Mouse (Mus musculus): ENCODE data around the gene Tmem178b. TPM values are rescaled to one million over a fixed set of nuclear protein-coding genes. Genes with fewer than 3 reads are reported as not detected.

Gene Tmem178b
- total RNA-seq (2021): 1 to 10 TPM; 1.3 to 2.0 TPM
- long read RNA-seq, experiment 1: 0 reads
- long read RNA-seq, experiment 2: 0 reads

DNA sequence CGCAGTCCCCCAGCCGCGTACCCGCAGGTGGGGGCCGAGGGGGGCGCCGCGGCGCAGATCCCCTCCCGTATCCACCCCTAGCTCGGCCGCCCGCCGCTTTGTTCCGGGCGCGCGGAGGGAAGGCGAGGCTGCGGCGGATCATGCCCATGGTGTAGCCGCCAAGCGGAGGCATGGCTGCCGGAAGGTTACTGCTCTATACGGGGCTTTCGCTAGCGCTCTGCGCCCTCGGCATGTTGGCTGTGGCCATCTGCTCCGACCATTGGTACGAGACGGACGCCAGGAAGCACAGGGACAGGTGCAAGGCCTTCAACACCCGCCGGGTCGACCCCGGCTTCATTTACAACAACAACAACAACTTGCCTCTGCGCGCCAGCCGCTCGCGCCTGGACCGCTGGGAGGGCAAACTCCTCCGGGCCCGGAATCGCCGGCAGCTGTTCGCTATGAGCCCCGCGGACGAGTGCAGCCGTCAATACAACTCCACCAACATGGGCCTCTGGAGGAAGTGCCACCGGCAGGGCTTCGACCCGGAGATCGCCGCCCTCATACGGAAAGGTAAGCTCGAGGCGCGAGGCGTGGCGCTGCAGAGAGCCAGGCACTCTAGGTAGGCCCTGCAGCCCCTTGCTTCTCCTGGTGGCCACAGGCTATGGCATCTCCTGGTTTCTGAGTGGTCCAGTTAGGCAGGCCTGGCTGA, at the start of gene Tmem178b:
Gene Tmem178b (plus strand): TSS at position 371 of the 691 bp plus-strand sequence.
- H3K4me3 ChIP-seq: peak within 1 kb of the TSS; percentile 81
- peak; percentile 38 for DNase-seq
- intact Hi-C loops (cut with DNase I): no loop called here
- no peak for TF ChIP-seq CTCF (IDR thresholded peaks at IDR 0.05)
- H3K27ac ChIP-seq: no peak within 1 kb of the TSS

DNA sequence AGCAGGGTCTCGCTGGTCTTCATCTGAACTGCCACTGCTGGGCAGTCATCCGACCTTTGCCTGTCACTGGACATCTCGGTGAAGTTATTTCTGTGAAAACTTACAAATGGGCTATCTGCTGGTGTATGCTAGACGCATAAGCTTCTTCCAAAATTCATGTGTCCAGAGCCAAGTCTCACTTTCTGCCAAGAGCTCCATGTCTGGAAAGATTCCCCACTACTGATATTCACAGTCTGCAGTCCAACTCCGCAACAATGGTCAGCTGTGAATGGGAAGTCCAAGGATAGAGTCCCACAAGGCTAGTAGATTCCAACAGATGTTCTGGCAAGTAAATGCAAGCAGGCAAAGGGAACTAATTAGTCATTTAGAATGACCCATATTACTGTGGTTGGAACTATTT, 44.3 kb upstream of the Tmem178b start:
- intact Hi-C loops (cut with DNase I): no loop called here
- no peak overlapping the region for H3K27ac ChIP-seq
- peak; percentile 44 for DNase-seq
- no peak for TF ChIP-seq CTCF (IDR thresholded peaks at IDR 0.05)
- H3K4me3 ChIP-seq: no peak overlapping the region

DNA sequence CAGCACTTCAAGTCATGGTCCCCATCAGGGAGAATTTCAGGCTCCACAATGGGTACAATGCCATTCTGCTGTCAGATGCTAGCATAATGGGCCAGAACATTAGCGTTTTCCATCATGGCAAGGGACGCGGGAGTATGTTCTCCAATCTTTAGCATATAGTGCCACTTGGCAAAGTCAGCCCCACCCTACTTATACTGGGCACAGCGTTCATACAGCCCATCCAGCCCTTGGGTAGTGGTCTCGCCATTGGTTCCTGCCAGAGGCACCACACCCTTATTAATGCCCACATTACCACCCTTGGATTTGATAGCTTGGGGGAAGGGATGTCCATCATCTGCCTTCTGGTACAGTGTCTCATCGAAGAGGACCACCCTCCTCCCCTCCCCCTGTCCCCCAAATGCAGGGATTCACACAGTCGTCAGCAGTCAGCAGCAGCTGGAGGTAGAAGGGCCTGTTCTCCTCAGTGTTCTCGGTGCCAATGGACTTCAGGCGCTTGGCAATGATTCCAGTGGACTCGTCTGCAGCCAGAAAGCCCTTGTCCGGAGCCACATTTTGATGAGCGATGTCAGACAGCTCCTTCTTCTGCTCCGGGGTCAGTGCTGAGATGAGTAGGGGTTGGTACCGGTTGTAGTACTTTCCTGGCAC, 29.3 kb upstream of the Tmem178b start:
- intact Hi-C loops (cut with DNase I): no loop called here
- no peak for TF ChIP-seq CTCF (IDR thresholded peaks at IDR 0.05)
- DNase-seq: no peak
- H3K4me3 ChIP-seq: no peak overlapping the region
- no peak overlapping the region for H3K27ac ChIP-seq

DNA sequence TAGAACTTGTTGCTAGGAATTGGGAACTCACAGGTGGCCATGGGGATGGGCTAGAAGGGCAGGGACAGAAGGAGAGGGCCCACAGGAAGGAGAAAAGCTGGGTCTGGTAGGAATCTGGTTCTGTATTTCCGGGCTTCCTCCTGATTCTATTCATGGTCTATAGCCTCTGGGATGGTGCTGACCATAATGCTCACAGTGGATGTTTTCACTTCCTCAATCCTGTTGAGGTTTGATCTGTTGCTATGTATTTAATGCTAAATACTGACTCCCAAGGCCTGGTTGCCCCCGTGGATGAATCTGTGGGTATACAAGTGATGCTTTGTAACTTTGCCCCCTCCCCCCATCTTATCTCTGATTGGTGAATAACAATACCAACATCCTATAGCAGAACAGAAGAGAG, 25.5 kb upstream of the Tmem178b start:
- TF ChIP-seq CTCF (IDR thresholded peaks at IDR 0.05): no peak
- Histone ChIP-seq H3K27ac (no peak overlapping the region), H3K4me3 (no peak overlapping the region)
- DNase-seq: no peak
- intact Hi-C loops (cut with DNase I): no loop called here

DNA sequence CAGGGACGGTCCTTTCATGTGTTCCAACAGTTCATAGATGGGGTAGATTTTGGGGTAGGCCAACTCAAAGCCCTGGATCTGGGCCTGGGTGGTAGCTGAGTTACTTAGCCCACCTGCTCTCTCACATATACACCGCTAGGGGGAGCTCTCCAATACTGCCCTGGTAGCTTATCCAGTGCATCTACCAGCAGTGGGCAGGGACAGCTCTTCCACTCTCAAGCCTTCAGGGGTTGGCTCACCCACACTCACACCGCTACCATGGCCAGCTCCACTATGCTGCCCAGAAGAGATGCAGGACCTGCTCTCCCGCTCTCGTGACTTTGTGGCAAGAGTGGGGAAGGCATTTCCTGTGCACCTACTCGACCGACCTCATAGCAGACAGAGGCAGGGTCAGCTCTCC, 24.3 kb upstream of the Tmem178b start:
- no peak overlapping the region for H3K27ac ChIP-seq
- no peak overlapping the region for H3K4me3 ChIP-seq
- intact Hi-C loops (cut with DNase I): no loop called here
- DNase-seq: no peak
- peak; percentile 56 for TF ChIP-seq CTCF (IDR thresholded peaks at IDR 0.05)

DNA sequence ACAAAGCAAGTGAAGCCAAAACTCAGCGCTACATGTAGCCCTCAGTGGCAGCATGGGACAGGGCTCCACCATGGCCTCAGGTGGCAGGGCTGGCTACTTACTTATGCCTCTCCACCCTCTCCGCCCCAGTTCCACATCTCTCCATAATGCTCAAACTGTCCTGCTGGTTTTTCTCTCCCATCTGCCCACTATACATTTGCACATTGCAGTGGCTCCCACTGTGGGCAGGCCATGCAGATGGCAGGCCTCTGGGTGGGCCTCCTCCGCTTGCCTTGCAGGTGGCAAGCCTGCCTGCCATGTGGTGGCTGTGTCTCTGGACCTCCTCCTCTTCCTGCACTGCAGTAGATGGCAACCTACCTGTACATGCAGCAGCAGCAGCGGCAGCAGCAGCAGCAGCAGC, 23.4 kb upstream of the Tmem178b start:
- DNase-seq: no peak
- TF ChIP-seq CTCF (IDR thresholded peaks at IDR 0.05): no peak
- intact Hi-C loops (cut with DNase I): no loop called here

DNA sequence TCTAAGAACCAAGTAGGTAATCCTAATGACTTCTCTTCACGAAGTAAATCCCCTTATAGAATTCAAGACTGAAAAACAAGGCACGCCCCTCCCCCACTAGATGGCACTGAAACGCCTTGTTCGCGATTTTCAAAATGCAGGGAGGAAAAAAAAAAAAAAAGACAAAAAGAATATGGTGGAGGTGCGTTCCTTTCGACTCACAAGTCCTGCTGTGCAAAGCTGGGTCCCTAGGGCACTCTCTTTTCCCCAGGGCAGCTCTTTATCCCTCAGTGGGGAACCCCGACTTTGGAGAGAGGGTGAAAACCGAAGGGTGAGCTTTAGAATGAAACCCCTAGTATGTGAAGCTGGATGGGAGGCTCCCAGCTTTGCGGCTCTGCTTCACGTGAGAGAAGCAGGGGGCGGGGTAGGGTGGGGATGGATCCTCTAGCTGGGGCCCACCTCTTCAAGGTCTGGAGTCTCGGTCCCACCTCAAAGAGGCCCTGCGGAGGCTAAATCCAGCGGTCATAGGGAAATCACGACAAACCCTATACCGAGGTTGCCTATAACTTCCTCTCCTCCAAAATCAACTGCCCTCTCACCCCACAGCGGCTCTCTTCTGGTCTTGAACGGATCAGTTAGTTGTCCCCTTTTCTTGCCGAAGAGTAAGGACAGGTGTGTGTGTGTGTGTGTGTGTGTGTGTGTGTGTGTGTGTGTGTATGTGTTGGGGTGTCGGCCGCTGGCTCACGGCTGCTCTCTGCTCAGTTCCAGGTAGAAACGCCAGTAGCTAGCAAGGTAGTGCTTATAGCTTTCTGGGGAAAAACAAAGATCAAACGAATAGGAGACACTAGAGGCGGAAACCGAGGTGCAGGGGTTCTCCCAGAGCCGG, 2.6 kb upstream of the Tmem178b start:
- peak; percentile 25 for DNase-seq
- Histone ChIP-seq H3K4me3 (peak overlapping the region; percentile 81), H3K27ac (peak overlapping the region; percentile 66; the same call in 1 of the 2 replicates)
- intact Hi-C loops (cut with DNase I): loop anchor here (2.0 kb wide), 1 partner anchor 432 kb away; no protein-coding TSS in a partner anchor
- TF ChIP-seq CTCF (IDR thresholded peaks at IDR 0.05): peak; percentile 28; the same call in 1 of the 2 replicates

More for the DNA sequence above, 23.4 kb upstream of the Tmem178b start:
- H3K27ac ChIP-seq: no peak overlapping the region
- no peak overlapping the region for H3K4me3 ChIP-seq

DNA sequence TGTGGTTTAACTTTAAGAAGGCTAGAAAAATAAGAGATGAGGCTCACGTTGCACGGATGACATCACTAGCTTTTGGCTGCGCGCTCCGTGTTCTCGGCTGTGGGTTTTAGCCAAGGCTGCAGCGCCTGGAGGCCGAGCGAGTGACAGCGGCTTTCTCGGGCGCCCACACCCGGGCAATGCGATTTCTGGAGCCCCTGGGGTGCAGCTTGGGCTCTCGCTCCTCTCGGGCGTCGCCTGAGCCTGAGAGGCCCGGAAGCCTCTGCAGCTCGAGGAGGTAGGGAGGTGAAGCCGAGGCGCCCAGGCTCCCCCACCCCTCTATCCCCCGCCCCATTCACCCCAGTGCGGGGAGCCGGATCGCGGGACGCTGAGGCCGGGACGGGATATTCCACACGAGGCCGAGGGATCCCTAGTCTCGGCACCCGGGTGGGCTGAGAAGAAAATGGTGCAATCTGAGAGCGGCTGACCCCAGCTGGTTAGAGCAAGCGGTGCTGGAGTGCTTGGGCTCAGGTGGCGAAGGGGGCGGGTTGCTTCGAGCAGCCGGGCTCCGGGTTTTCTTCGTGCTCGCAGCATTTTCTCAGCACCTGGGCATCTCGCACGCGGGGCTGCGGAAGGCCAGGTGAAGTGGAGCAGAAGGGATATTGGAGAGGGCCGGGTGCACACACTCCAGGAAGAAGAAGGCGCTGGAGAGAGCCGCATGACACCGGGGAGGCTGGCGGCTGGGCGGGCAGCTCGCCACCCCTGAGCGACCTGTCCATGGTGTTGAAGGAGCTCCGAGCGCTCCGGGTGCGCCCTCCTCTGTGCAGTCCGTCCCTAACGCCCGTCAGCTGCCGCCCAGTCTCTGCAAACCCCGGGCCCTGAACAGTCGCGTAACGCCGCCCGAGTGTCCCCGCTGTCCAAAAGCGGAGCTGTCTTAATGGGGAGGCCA, 1.4 kb upstream of the Tmem178b start:
- intact Hi-C loops (cut with DNase I): loop anchor here (2.0 kb wide), 1 partner anchor 431 kb away; no protein-coding TSS in a partner anchor
- TF ChIP-seq CTCF (IDR thresholded peaks at IDR 0.05): peak; percentile 22; the same call in 1 of the 2 replicates
- DNase-seq: peak; percentile 84

DNA sequence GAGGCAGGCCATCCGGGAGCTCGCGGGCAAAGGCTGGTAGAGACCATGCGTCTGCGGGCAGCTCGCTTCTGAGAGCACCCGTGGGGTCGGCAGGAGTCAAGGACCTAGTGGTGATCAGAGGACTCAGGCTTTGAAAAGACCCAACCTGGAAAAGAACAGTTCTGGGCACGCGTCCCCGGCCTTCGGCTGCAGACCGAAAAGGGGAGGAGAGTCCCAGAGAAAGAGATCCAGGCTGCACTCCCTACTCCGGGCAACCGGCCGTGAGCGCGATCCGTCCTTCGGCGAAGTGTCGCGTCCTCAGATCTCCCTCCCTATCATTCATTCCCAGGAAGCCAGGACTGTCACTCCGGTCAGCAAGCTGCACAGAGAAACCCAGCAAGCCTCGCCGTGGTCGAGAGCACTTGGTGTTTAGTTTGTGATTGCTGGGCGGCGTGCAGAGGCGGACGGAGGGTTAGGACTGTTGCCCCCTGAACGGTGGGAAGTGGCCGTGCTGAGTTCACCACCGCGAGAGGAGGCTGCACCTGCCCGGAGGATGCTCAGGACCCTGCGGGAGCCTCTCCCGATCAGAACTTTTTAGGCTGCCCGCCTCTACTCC, 668 bp upstream of the Tmem178b start:
- Histone ChIP-seq H3K27ac (no peak overlapping the region), H3K4me3 (peak overlapping the region; percentile 81)
- intact Hi-C loops (cut with DNase I): no loop called here
- TF ChIP-seq CTCF (IDR thresholded peaks at IDR 0.05): no peak
- DNase-seq: peak; percentile 46

More for the DNA sequence above, 1.4 kb upstream of the Tmem178b start:
- H3K27ac ChIP-seq: peak overlapping the region; percentile 66; the same call in 1 of the 2 replicates
- H3K4me3 ChIP-seq: peak overlapping the region; percentile 81

DNA sequence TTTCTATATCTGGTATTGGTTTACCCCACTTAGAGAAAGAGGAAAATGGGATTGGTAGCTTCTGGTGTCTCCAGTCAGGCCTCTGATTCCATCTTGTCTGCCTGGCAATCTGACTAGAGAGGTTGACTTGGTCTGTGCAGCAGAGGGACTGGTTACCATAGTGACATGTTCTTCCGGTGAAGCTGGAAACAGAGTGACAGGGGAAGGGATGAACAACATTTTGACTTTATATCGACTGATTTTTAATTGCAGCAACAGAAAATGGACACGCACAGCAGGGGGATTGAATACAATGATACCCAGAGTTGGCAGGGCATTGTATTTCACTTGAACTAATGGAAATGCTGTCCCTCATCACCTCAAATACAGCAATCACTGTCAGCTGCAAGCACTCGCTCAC, 2.1 kb downstream of the Tmem178b start:
- TF ChIP-seq CTCF (IDR thresholded peaks at IDR 0.05): no peak
- DNase-seq: no peak
- Histone ChIP-seq H3K27ac (no peak overlapping the region), H3K4me3 (no peak overlapping the region)
- intact Hi-C loops (cut with DNase I): no loop called here

DNA sequence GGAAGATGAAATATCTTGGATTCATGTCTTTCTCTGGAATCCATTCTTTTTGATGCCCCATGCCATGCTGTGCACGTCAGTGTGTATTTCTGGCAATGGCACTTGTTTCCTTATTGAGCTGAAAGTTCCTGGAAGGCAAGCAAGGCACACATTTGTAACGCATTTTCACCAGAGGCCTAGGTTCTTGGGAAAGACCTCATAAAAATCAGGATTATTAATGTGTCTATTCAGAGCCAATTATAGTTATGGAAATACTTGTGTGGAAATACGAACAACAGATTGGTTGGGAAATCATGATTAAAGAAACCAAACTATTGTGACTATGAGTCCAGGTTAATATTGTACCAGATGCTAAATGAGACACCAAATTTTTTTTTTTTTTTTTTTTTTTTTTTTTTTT, 3.4 kb downstream of the Tmem178b start:
- no peak for DNase-seq
- no peak overlapping the region for H3K27ac ChIP-seq
- intact Hi-C loops (cut with DNase I): no loop called here
- TF ChIP-seq CTCF (IDR thresholded peaks at IDR 0.05): no peak
- H3K4me3 ChIP-seq: no peak overlapping the region

Data from gastrocnemius, adult 2 months (tissue).